Mouse (Mus musculus) thymus, postnatal 10 days (tissue): ENCODE data around the gene Pakap.

Source experiments
- DNase-seq, 2 experiments: peaks; one replicate each; pipeline ENCODE4 v3.0.0; 2021; ENCODE audit warnings: low spot score in 2 of 2

Gene Pakap

DNA sequence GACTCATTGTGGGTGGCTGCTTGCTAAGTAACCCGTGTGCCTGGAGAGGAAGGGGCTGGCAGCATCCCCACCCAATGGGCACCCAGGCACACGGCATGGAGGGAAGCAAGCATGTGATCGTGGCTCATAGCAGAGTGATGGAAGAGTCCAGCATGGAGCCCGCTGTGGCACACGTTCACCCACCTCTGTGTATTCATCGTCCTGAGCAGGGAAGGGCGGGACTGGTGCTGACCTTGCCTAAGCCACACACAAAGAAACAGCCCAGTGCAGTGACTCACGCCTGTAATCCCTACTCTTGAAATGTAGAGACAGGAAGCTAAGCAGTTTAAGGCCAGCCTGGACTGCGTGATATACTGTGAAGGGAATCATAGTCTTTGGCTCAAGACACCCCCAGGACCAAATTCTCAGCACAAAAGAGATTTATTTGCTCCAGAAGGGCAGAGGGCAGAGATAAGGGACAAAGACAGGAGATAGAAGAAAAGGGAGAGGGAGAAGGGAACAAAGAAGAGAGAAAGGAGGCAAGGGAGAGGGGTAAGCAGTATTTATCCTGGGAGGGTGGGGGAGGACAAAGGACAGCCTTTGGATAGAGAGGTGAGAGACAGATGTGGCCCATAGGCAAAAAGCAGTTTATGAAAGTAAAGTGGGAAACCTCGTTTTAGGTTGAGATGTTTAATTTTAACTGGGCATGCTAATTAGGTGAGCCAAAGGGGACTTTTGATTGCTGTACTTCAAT, 230.5 kb downstream of the Pakap start:
- no peak for DNase-seq

DNA sequence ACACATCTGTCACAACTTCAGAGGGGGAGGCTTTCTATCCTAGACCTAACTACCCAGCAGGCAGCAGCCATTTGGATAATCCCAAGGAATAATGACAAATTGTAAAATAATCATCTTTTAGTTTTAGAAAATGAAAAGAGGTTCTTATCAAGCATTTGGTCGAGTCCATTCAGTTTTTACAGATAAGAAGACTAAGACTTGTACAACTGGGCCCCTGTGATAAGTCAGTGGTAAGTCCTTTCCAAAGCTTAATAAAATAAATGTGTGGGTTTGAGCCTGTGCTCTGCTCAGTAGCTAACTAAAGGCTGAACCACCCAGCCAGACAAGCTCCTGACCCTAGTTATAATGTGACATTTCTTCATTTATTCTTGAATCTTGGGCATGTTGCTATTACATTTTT, 231.3 kb downstream of the Pakap start:
- no peak for DNase-seq

DNA sequence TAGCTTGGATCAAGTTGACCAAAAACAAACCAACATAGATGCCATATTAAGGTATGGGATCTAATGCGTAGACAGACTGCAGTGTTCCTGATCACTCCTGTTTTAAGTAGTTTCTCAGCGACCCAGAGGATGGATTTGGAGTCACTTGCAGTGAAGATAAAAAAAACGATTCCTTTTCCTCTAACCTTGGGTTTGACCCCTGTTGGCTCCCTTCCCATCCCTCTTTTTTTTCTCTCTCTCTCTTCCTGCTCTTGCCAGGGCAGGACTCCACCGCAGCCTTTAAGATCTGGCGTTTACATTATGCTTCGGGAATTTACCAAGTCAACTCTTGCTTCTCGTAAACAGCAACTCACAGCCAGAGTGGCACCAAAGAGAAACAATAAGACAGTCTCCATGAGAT, 233.3 kb downstream of the Pakap start:
- no peak for DNase-seq

DNA sequence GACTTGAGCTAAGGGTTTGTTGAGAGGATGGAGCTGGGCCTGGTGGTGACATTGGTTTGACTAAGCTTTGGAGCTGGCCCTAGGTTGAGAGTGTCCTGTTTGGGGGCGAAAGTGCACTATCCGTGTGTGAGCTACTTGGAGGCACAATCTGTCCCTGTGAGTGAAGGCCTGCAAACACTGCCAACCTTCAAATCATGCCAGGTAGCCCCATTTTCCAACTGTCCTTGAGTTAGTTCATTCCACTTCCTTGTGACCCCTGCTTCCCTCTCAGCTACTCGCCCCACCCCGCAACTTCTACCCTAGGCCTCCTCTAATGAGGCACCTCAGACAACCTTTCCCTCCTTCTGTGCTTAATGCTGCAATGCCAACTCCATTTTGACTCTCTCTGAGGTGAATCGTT, 234.0 kb downstream of the Pakap start:
- no peak for DNase-seq

DNA sequence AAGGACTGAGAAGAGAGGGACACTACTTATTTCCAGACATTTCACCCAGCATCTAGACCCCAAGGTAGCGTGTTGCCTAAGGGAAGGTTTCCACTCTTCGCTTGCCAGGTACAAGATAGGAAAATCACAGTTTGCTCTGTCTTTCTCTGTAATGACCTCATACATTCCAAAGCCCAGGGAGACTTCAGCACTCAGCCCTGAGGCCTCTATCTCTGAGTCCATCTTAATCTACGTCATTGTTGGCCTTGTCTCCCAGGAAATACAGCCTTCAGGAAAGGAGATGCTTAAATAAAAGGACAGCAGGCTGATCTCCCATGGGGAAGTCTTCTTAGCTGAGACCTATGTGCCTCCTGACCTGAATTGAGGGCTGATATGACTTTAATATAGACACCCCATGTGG, 234.4 kb downstream of the Pakap start:
- no peak for DNase-seq

DNA sequence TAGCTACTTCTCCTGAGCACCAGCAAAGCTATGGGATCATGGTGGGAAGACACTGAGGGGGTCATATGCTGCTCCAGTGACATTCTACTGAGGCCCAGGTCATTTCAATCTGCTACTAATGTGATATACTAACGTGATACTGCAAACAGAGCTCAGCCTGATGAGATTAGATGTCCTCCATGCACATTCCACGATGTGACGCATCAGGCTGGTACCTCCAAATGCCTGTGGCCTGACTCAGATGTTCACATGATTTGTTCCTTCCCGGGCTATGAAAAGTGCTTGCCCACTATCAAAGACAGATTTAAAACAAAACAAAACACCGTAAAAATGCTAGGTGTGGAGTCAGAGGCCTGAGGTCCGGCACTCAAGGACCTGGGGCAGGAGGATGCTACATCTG, 236.9 kb downstream of the Pakap start:
- no peak for DNase-seq

DNA sequence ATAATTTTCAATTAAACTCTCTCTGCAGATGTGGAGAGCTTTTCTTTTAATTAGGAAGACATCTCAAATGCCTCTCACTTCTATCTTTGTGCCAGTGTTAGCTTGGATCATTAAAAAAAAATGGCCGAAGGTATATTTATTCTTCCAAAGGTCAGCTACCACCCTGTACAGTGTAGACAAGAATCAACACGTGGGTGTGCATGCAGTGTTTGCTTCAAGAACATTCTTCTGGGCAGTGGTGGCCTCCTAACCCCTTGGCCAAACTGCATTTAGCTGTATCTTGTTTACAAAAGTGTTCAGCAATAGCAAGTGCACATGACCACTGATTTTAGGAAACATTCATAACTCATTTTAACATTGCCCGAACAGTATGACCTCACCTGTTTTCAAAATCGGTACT, 241.5 kb downstream of the Pakap start:
- no peak for DNase-seq

DNA sequence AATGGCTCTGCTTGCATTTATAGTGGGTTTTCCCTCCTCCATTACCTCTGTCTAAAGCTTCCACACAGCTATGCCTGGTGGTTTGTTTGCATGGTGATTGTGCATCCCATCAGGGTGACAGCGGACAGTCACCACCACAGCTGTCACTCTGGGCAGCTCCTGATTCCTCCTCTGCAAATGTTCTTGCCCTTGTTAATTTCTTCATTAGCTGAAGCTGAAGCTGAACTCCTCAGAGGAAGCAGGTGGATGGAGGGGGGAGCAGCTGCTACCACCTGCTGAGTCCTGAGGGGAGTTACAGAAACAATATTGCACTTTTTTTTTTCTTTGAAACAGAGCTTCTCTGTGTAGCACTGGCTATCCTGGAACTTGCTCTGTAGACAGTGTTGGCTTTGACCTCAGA, 244.1 kb downstream of the Pakap start:
- peak; percentile 54 to 56 for DNase-seq

DNA sequence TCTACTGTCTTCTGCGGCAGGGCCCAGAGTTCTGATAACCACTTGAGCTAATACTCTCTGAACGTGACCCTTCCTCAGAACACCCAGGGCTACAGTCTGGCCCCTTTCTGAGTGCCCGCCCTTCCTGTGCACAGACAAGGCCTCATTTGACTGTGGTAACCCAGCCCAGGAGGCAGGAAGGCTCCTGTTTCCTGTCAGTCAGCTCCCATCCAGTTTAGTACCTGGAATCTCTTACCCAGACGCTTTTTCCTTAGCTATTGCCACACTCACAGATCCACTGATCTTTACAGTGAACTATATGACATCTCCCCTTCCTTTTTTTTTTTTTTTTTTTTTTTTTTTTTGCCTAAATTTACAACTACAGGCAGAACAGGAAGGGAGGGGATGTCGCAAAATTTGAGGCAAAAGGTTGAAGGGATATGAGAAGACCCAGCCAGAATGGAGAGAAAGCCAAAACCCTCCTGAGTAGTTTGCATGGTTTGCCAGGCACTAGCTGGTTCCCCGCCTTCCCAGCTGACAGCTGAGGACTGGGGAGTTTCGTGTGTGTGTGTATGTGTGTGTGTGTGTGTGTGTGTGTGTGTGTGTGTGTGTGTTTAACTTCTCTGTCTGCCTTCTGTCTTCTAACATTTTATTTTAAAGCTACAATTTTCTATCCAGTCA, 245.1 kb downstream of the Pakap start:
- DNase-seq, result peak; percentile 42 to 49

DNA sequence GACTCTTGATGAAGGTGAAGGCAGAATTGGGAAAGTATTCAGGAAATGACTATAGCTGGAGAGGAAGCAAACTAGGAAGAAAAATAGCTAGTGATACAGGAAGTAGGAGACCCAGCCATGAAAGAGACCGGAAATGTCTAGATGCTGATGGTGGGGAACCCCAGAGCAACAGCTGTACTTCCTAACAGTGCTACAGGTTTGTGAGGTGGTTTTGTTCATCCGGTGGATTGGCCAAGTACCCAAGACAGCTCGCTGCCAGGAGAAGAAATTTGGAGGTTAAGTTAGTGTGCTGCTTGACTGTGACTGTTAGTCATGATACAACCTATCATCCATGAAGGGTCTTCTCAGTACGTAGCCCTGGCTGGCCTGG, 245.6 kb downstream of the Pakap start:
- DNase-seq, result peak; percentile 71 to 76

DNA sequence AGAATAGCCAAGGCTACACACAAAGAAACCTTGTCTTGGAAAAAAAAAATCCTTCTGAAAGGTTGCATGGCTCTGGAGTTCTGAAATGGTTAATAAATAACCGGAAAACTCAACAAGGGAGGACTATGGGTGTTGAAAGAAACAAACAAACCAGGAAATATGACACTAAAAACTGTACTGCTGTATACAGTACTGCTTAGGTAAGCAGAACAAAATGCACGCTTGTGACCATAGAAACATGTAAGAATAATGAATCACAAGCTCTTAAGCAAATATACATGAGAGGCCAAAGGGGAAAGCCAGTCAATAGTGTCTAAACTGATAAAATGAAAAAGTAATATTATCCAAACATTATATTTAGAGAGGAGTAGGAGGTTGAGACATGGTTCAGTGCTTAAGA, 247.4 kb downstream of the Pakap start:
- no peak for DNase-seq

DNA sequence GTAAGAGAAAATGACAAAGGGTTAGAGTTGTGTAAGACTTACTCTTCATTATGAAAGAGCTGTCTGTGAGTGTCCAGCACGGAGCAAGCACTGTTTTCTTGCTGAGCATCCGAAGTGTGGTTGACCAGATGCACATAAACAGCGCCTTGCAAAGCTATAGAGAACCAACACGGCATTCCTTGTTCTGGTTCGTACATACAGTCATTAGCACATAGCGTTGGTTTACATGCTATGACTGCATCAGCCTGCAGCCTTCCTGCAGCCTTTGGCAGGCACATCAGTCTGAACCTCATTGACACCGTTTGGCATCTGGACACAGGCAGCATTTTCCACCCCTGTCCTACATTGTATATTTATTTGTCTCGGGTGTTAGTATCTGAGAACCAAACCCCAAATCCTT, 248.2 kb downstream of the Pakap start:
- DNase-seq, result no peak

DNA sequence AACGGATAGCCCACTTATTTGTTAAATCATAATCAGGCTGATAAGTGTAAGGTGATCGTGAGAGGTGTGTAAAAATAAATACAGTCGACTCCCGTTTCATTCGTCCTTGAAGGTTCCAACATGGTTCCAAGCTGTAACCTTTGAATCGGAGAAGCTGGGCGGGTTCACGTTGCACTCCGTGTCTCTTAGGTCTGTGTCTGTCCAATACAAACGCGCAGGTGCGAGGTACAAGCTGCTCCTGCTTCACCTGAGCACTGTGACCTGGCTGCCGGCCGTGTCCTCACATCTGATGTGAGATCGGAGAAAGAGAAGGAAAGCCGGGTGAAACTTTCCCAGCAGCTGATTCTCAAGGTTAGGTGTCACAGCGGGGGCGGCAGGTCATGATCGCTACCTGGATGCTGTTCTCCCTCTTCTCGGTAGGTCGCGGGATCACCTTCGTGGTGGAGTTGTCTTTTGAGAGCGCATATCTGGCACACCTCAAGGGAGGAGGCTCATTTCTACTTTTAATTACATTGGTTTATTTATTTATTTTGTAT, 252.9 kb downstream of the Pakap start:
- DNase-seq, result no peak

DNA sequence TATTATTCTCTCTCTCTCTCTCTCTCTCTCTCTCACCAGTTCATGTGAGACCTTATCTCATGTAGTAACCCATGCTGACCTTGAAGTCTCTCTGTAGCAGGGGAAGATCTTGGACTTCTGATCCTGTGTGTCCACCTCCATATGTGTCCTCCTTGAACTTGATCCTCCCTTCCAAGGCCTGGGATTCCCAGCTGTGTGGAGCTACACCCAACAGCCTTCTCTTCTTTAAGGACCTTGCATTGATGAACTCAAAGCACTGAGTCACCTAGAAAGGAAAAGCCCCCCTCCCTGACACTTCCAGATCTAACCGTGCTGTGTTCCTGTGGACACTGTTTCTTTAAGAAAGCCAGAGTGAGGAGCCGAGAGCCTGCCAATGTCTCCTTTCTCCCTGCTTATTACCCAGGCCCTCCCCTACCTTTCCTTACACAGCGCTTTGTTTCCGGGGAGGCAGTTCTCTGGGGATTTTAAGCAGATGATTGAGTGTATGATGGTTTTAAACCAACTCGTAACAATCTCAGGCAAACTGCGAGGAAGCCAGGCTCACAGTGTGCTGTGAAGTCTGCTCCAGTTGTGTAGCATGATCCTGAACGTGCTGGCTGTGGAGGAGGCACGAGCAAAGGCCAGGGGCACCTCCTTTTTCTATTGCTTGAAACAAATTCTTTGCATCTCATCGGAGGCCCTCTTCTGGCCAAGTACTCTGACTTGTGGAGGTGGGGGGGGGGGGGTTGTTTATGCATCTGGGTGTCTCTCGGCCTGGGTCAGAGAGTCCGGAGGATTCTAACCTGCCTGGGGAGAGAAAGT, 253.8 kb downstream of the Pakap start:
- DNase-seq, result no peak

DNA sequence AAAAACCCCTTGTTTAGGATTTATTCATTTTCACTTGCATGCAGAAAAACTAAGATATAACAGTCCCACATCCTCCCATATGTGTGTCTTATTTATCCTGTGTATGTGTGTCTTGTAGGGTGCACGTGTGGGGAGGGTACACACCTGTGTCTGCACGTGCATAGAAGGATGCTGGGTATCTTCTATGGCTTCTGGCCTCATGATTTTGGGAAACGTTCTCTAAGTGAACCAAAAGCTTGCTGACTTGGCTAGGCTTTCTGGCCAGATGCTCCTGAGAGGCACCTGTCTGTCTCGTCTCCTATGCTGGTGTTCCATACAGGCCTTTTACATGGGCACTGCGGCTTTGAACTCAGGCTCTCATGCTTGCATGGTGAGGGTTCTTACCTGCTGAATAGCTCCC, 254.7 kb downstream of the Pakap start:
- DNase-seq, result peak; percentile 37 to 59

DNA sequence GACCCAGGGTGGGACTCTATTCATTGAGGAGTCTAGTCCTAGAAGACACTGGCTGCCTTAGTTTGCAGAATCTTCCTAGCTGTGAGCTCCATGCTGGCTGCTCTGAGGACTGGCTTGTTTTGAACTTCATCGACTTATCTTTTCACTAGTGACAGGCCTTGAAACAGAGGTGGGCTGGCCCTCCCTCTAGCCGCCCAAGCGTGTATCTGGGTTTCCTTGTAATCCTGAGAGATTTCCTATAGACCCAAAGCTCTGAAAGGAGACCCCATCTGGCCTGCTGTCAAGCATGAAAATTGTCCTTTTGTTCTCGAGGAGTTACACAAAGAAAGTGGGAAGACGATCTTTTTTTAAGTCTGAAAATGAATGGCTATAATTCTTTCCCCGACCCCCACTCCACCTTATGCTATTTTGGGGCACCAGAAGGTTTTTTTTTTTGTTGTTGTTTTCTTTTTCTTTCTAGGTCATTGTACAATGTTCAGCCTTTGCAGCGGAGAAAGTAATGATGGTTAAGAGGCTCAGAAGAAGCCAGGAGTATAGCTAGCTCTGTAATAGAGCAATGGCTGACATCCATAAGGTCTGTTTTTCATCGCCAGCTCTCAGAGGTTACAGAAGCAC, 256.8 kb downstream of the Pakap start:
- DNase-seq, result no peak

DNA sequence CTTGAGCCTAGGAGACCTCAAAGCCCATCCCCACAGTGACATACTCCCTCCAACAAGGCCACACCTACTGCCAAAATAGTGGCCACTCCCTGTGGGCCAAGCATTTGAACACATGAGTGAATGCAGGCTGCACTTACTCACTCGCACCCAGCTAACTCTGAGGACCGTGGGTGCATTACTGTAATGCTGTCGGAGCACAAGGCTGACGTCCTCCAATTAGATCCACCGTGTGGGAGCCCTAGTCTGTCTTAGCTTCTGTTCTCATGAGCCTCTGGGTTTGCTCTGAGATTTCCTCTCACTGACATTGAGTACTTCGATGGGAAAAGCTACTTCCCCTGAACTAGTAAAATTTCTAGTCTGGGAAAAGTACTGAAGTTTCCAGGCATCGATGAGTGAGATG, 258.3 kb downstream of the Pakap start:
- DNase-seq, result no peak

DNA sequence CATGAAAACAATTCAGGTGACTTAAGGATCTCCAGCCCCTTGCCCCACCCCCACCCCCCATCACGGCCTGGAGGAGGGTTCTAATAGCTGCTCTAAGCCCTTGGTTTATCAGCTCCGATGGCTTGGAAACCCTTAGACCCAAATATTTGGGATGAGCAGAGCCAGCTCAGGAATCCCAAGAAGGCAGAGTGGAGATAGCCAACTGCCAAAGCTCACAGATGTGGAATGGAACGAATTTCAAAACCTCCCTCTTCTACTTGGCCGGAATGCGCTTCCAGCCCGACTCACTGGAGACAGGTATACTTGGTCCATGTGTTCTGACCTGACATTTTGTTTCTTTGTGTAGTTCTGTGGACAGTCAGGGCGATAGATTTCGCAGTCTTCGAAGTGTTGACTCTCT, 261.2 kb downstream of the Pakap start:
- DNase-seq, result no peak

DNA sequence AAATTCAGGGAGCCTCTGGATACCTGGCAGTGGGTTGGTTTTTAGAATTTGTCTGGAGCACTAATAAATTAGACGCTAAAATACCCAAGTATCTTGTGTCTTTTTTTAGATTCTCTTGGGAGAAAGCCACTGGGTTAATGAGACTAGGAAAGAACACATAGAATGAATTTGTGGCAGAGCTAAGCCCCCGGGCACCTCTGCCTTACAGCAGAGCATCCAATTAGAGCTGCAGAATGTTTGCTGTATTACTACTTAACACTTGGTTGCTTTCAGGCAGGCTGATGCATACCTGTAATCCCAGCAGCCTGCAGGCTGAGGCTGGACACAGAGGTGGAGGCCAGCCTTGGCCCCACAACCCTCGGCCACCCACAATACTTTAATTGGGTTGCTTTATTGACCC, 261.8 kb downstream of the Pakap start:
- DNase-seq, result no peak

DNA sequence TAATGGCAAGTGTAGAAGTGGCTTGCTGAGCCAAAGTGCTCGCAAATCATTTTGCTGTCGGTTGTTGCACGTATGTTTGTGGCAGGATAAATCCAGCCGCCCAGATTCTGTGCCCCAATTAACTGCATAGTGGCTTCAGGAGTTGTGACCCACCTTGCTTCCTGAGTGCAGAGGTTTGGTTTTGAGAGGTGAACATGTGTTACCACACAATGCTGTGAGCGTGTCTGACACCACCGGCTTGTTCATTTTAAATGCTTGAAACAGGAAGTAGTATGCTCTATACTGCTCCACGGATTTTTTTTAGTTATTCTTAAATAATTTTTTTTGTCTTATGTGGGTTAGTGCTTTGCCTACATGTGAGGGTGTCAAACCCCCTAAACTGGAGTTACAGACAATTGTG, 264.3 kb downstream of the Pakap start:
- peak; percentile 39 to 41 for DNase-seq

DNA sequence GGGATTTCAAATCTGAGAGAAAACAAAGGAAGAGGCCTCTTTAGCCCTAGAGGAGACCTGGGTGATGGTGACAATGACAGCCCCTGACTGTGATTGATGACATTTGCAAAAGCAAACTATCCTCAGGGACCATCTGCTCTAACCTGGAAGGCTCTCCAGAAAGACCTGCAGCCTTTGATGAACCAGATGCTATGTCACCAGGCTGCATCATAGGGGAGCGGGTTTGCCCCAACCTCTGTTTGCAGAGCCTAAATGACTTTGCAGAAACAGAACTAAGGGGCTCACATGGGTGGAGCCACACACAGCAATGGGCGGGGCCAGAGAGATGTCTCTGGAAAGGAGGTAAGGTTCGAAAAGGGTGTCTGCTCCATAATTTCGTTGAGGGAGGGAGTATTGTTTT, 265.1 kb downstream of the Pakap start:
- peak in 1 of 2 experiments; percentile 41 for DNase-seq

DNA sequence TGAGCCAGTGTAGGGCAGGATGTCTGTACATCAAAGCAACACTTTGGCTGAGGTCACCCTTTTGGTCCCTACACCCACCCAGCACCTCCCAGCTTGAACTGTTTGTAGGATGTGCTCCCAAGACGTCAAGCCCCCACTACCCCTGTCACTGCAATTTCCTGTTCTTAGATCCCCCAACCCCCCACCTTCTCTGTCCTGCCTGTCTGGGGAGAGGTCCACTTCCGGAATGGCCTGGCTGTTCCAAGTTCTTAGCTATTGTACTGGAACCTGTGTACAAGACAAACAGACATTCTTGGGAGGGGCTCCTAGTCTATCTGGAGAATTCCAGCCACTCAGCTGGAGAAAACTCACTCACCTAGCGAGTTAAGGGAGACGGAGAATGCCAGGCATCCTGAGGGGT, 266.2 kb downstream of the Pakap start:
- no peak for DNase-seq
